ENCODE assay signal across 18 mouse cellular contexts in the genomic region with DNA sequence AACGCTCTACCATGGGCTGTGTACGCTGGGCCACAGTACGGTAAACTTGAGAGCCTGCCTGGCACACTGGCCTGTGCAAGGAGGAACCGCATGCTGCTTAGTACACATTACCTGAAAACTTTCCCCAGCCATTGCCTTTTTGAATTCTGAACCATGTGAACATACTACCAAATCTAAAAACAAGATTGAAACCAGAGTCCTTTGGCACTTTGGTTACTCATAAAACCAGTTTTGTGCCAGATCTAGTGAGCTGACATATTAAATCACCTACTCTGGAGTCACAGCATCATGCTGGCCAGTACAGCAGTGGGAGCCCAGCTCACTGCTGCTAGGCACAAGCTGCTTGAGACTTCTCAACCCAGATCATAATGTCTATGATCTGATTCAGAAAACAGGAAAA. TPM values are rescaled to one million over a fixed set of nuclear protein-coding genes. Genes with fewer than 3 reads are reported as not detected.
"Had no signal": no experiment of that assay in that cellular context is flagged by ENCODE, and none has a peak within 500 bp of the region (broad histone marks: within the 10 kb centered on the region; RNA-seq: fewer than 3 reads in every experiment).

No protein-coding gene starts in this region.

- H3K27me3 ChIP-seq: lung, embryonic 15.5 days; megakaryocyte, embryonic 14.5 days; midbrain, embryonic 13.5 days; midbrain, embryonic 15.5 days; neural tube, embryonic 12.5 days had no signal

- H3K4me2 ChIP-seq: lung, embryonic 15.5 days; midbrain, embryonic 11.5 days; midbrain, embryonic 13.5 days; midbrain, embryonic 15.5 days; neural tube, embryonic 12.5 days had no signal

- ATAC-seq: lung, postnatal 0 days; midbrain, embryonic 13.5 days; midbrain, embryonic 15.5 days had no signal

- H3K4me1 ChIP-seq: lung, embryonic 15.5 days; megakaryocyte, embryonic 14.5 days; midbrain, embryonic 13.5 days; midbrain, embryonic 15.5 days; neural tube, embryonic 12.5 days had no signal

- H3K9ac ChIP-seq: lung, embryonic 15.5 days; midbrain, embryonic 13.5 days; midbrain, embryonic 15.5 days; neural tube, embryonic 12.5 days had no signal

- H3K9me3 ChIP-seq: lung, embryonic 15.5 days; megakaryocyte, embryonic 14.5 days; midbrain, embryonic 13.5 days; midbrain, embryonic 15.5 days; neural tube, embryonic 12.5 days had no signal

- DNase-seq: lung, adult 2 months; lung, postnatal 14 days; lung, postnatal 36 days; right cerebral cortex, postnatal 14 days; spleen, adult 18-20 months; thymus, adult 18-20 months; thymus, postnatal 14 days; thymus, postnatal 36 days had no signal

- H3K4me3 ChIP-seq: lung, embryonic 15.5 days; megakaryocyte, embryonic 14.5 days; midbrain, embryonic 13.5 days; midbrain, embryonic 15.5 days; neural tube, embryonic 12.5 days had no signal

- H3K27ac ChIP-seq: lung, embryonic 15.5 days; macrophage; midbrain, embryonic 13.5 days; midbrain, embryonic 15.5 days; neural tube, embryonic 12.5 days had no signal

RNA-seq across cellular contexts. Expression of a gene that starts 4.9 kb away (rescaled TPM):
- total RNA-seq: midbrain, postnatal 0 days; monocyte, adult 5-6 weeks had no signal
- polyA plus RNA-seq: macrophage had no signal
